Mouse (Mus musculus) sigmoid colon, adult 10 weeks (tissue): ENCODE results near the gene Ethe1. TPM values are rescaled to one million over a fixed set of nuclear protein-coding genes. Genes with fewer than 3 reads are reported as not detected.

ENCODE experiments used
- polyA plus RNA-seq: library from polyadenylated mRNA; stranded (reverse); fragments of 350-450 nt; fragmentation: Illumina TruSeq; extraction: RNeasy Lipid Tissue Mini Kit (QIAGEN cat#74804); gene quantifications from one replicate; pipeline ENCODE4 v1.2.3, GENCODE M21; 2014; ENCODE audit warnings: low read depth, low replicate concordance

The Ethe1 gene
- polyA plus RNA-seq = 15.0 TPM

DNA sequence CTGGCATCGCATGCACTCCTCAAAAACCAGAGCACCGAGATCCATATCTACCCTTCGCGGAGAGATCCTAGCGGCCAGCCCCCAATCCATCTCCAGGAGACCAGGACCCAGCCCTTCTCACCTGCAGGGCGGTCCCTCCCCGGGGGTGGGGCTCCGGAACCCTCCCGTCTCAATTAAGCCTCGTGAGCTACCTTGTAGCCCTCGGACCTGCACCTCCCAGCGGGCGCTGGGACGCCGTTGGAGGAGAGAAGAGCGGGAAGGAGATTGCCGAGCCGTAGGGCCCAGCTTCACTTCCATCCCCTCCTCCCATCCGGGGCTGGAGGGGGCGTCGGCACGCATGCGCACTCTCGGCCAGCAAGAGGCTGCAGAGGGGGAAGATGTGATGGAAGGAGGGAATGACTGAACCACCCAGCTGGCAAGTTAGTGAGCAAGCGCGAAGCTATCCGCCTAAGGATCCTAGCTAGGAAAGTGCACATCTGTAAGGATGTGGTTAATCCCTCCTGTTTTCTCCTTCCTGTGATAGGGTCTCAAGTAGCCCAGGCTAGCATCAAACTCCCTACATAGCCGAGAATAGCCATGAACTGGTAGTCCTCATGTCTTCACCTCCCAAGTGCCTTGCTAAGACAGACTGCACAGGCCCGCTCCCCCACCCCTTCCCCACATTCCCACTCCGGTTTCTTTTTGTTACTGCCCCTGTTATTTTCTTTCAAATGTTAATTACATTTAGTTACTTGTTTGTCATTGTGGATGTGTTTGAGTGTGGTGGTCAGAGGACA is at the start of gene Ethe1, which contains the start of gene Zfp575:
TSS of gene Ethe1 (plus strand) at position 214 of the 776 bp plus-strand sequence.
TSS of gene Zfp575 (minus strand) at position 312 of the 776 bp plus-strand sequence.

DNA sequence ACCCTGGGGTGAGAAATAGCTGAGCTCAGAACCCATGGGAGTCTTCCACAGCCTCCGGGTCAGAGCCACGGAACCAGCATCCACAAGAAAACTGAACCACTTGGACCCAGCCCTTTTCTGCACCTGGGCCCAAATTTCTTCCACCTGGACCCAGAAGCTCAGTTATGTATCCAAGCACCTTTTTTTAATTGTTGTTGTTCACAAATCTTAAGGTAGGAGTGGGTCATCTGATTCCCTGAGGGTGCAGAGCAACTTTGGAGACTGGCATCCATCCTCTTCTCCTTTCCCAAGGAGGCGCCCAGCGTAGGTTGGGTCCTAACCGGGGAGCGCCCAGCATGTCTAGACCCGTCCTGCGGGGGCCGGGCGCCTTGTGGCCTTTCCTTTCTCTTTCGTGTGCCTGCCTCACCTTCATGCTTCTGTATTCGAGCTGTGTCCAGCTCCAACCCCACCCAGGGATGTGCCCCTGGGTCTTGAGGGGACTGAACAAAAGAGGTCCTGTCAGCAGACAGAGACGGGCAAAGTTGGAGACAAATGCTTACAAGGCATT is 41.2 kb upstream of the Ethe1 start, which contains the start of the genes Pinlyp and Xrcc1:
TSS of gene Pinlyp (minus strand) at position 51 of the 547 bp plus-strand sequence.
TSS of gene Xrcc1 (plus strand) at position 222 of the 547 bp plus-strand sequence.

GRCm38 (mm10) chr7:24610144-24610878 is 23.0 kb downstream of the Ethe1 start, which contains the start of gene Phldb3:
TSS of gene Phldb3 (plus strand) at chr7:24610763.

GRCm38 (mm10) chr7:24636264-24636663 is 48.9 kb downstream of the Ethe1 start, which contains the start of gene Lypd3:
TSS of gene Lypd3 (plus strand) at chr7:24636550.

Other genes starting within 250 kb of the Ethe1 start
- not detected for gene Lypd5, start 238.3 kb upstream of the Ethe1 start, polyA plus RNA-seq
- 1.0 TPM for gene Kcnn4, start 217.3 kb upstream of the Ethe1 start, polyA plus RNA-seq
- not detected for gene Smg9, start 187.9 kb upstream of the Ethe1 start, polyA plus RNA-seq
- gene Irgc1, start 135.2 kb upstream of the Ethe1 start, polyA plus RNA-seq = not detected
- 1.7 TPM for gene Plaur, start 125.1 kb upstream of the Ethe1 start, polyA plus RNA-seq
- 0.19 TPM for gene Cadm4, start 105.5 kb upstream of the Ethe1 start, polyA plus RNA-seq
- not detected for gene Zfp428, start 80.5 kb upstream of the Ethe1 start, polyA plus RNA-seq
- gene AC161166.1, start 75.1 kb upstream of the Ethe1 start, polyA plus RNA-seq = not detected
- 7.1 TPM for gene Irgq, start 56.9 kb upstream of the Ethe1 start, polyA plus RNA-seq
- gene Pinlyp, start 41.4 kb upstream of the Ethe1 start, polyA plus RNA-seq = not detected
- 1.5 TPM for gene Xrcc1, start 41.3 kb upstream of the Ethe1 start, polyA plus RNA-seq
- gene Zfp575, start 98 bp downstream of the Ethe1 start, polyA plus RNA-seq = not detected
- not detected for gene Phldb3, start 23.2 kb downstream of the Ethe1 start, polyA plus RNA-seq
- gene Lypd3, start 49.0 kb downstream of the Ethe1 start, polyA plus RNA-seq = not detected
- not detected for gene Tex101, start 89.1 kb downstream of the Ethe1 start, polyA plus RNA-seq
- not detected for gene BC049730, start 121.7 kb downstream of the Ethe1 start, polyA plus RNA-seq
- not detected for gene Gm4763, start 139.4 kb downstream of the Ethe1 start, polyA plus RNA-seq
- gene Cd177, start 172.8 kb downstream of the Ethe1 start, polyA plus RNA-seq = 7.5 TPM
- 116 TPM for gene Ceacam10, start 189.7 kb downstream of the Ethe1 start, polyA plus RNA-seq